Mouse (Mus musculus) forebrain, embryonic 14.5 days (tissue): ENCODE results near the gene Ints7. TPM values are rescaled to one million over a fixed set of nuclear protein-coding genes. Genes with fewer than 3 reads are reported as not detected.

Experiments used
- polyA plus RNA-seq: library from polyadenylated mRNA; unstranded; fragments of >200 nt; fragmentation: Nextera tagmentation; extraction: Ambion mirVana; gene quantifications from 2 replicates; pipeline ENCODE4 v1.2.1, GENCODE M21; 2014

Gene Ints7
- polyA plus RNA-seq, 1 experiment from 2014 or later = 31.1 TPM

Other genes starting within 250 kb of the Ints7 start
- 57.0 and 62.5 TPM in 2 replicates for gene Tmem206, start 249.7 kb upstream of the Ints7 start, polyA plus RNA-seq
- gene Ppp2r5a, start 172.4 kb upstream of the Ints7 start, polyA plus RNA-seq = 10.5 and 11.8 TPM in 2 replicates
- gene Dtl, start 92 bp upstream of the Ints7 start, polyA plus RNA-seq = 17.9 and 19.2 TPM in 2 replicates
- 24.6 and 34.3 TPM in 2 replicates for gene Lpgat1, start 142.2 kb downstream of the Ints7 start, polyA plus RNA-seq
- 19.7 and 22.7 TPM in 2 replicates for gene Nek2, start 245.8 kb downstream of the Ints7 start, polyA plus RNA-seq